Mouse (Mus musculus) brain, embryonic 18.5 days (tissue): ENCODE measurements around the gene Adam12.

Experiments used
- DNase-seq: peaks from one replicate; pipeline ENCODE4 v3.0.0-alpha.2; 2012; ENCODE audit warnings: low read depth, low spot score

Gene Adam12

GRCm38 (mm10) chr7:134150305-134150704 is 81.6 kb downstream of the Adam12 start:
- DNase-seq = no peak

DNA sequence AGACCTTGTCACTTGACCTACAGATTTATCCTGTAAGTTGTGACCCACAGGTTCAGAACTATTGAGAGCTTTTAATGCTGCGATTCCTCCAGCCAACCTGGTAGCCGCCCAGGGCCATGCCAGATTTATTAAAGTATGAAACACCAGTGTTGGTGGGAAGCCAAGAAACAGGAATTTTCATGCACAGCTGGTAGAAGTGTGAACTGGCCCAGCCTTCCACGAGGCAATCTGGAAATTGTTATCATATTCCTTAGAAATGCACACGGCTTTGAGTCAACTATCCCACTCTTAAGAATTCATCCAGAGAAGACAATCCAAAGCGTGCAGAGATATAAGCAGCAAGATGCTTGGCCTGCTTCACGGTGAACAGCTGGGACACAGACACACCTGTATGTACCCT is 82.6 kb downstream of the Adam12 start:
- DNase-seq = no peak

GRCm38 (mm10) chr7:134147561-134147960 is 84.4 kb downstream of the Adam12 start:
- DNase-seq = no peak

DNA sequence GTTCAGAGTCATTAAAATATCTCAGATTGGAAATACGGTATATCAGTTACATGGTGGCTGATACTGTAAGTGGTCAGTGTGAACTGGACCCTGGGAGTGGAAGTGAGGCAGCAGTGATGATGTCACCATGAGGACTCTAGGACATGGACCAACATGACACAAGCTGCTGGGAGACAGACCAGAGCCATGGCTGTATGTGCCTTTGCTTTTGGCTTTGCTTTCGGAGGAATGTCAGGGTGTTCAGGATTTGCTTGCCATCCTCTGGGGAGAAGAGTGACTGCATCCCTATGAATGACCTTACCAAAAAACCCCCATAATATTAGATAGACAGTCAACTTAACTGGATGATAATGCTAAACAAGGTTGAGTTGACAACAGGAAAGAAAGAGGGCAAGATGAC is 85.1 kb downstream of the Adam12 start:
- DNase-seq = no peak

DNA sequence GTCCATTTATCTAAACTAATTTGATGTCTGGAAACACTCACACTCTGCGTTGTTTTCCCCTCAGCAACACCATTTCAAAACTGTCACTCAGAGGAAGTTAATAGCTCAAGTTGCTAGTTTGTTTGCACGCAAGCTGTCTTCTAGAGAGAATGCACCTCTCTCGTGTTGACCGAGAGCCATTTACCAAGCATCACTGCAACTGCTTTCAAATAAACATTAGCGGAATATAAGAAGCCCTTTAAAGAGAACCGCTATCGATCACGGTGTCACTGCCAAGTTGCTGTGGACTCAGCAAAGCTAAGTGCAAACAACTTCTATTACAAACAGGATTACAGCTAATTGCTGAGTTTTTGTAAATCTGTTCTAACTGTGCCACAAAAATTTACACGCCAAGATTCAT is 87.8 kb downstream of the Adam12 start:
- DNase-seq = no peak

DNA sequence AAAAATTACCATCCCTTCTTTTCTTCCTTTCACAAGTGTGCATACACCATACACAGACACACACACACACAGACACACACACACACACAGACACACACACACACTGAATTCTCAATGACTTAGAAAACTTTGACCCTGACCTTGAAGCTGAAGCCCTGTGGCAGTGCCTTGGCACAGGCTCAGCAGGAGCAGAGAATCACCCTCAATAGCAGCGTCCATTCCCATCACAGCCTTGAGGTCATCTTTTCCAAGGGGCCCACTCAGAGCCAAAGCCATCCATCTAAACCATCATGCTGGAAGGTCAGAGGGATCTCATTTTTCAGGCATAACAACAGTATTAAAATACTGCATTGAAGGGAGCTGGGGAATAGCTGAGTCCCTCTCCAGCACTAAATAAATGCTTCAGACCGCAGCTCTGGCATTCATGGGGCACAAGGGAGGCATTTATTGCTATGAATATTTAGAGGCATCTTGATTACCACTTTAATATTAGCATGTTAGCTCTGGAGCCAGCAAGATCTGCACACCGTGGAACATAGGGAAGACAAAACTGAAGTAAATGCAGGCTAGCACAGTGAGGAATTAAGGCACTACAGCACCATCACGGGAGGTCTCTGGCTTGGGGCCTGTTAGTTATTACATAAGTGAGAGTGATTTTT is 92.5 kb downstream of the Adam12 start:
- no peak for DNase-seq

- no peak for DNase-seq
Measured at GRCm38 (mm10) chr7:134132323-134132722, 99.6 kb downstream of the Adam12 start.

DNA sequence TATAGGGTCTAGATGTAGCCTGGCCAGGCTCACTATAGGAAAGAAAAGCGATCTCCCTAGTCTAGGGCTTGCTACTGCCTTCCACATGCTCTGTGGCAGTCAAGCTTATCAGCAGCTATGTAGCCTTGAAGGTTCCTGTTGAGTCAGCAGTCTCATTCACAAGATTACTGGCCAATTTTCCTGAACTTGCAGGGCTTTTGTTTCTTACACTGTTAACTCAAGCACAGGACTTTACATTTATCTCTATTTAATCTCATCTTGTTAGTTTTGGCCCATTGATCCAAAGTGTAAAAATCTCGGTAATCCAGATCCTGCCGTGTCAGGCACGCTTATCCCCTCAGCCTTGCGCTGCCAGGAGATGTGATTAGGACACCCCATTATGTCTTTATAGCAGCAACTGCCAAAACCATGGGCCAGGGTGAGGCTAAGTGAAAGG is 103.8 kb downstream of the Adam12 start:
- DNase-seq = no peak

- peak; percentile 20 for DNase-seq
Measured at GRCm38 (mm10) chr7:134121397-134121796, 110.5 kb downstream of the Adam12 start.

GRCm38 (mm10) chr7:134115438-134115837 is 116.5 kb downstream of the Adam12 start:
- DNase-seq = no peak

- no peak for DNase-seq
Measured at GRCm38 (mm10) chr7:134114311-134115188, 117.4 kb downstream of the Adam12 start.

DNA sequence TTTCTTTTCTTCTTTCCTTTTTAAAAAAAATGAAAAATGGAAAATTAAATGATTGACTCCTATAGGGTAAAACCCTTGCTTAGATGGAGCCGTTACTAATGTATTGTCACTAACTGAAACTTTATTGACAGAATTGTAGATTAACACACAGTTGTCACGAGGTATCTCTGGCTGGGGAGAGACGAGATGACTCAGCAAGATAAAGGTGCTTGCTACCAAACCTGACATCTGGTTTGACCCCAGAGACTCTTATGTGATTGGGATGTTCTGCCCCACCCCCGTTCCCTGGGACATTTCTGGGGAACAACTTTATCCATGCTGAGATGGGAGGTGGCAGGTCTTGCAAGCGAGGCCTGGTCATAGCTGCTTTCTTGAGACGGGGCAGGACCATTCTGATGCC is 118.1 kb downstream of the Adam12 start:
- DNase-seq = no peak

GRCm38 (mm10) chr7:134110116-134110515 is 121.8 kb downstream of the Adam12 start:
- no peak for DNase-seq

DNA sequence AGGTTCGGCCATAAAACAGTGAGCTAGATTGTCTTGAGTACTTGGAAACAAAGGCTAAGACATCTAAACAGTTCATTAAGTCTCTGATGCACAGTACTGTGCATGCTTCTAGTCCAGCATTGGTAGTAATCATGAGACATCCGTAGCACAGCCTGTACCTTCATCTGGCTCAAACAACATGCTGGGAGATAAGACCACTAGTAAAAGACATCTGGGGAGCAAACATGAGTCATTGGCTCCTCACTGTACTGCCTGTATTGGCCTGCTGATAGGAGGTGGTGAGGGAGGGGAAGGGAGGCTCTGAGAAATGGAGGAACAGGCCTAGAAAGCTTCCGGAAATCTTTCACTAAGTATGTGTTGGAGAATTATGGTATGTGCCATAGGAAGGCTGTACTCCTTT is 124.1 kb downstream of the Adam12 start:
- no peak for DNase-seq

DNA sequence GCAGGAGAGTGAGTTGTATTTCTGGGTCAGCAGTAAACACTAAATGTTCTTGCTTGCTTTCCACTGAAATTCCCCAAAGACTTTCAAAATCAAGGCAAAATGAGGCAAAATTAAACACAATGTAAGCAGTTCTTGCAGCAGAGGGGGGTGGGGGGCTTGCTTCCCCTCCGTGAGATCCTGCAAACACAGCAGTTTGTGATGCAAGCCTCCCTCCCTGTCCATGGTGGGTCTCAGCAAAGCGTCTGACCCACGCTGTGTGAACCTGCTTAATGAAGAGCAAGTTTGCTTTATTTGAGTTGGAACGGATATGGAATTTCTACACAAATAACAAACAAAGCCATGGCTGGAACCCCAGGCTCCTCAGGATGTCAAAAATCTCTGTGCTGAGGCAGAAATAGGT is 132.9 kb downstream of the Adam12 start:
- no peak for DNase-seq

DNA sequence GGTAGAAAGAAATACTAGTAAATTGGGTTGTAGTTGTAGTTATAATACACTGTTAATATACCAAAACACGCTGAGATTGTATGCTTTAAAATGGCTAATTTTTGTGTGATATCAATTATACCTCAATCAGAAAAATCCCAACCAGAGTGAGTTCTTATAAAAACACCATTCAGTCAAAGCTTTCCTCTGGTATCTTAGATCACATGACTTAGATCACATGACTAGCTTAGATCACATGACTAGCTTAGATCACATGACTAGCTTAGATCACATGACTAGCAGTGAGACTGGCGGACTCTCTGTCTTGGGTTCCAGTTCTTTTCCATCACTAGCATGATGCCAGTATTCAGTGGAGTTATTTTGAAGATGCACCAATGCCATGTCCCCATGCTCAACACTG is 134.1 kb downstream of the Adam12 start:
- DNase-seq = no peak

DNA sequence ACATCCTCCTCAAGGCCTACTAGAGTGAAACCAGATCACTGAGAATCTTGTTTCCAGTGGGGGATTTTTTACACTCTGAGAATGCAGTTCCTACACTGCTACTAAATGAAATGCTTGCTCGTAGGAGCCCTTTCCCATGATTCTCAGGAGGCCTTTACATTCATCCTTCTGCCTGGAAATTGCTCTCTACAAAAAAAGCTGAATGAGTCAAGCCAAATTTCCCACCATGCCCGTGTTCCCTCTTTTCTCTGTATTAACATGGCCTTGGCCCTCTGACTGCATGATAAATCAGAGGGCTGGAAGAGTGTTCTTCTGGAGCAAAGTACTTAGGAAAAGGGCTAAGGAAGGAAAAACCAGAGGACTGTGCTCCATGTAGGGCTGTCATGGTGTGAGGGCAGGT is 138.1 kb downstream of the Adam12 start:
- no peak for DNase-seq

GRCm38 (mm10) chr7:134090764-134091163 is 141.2 kb downstream of the Adam12 start:
- DNase-seq = no peak

DNA sequence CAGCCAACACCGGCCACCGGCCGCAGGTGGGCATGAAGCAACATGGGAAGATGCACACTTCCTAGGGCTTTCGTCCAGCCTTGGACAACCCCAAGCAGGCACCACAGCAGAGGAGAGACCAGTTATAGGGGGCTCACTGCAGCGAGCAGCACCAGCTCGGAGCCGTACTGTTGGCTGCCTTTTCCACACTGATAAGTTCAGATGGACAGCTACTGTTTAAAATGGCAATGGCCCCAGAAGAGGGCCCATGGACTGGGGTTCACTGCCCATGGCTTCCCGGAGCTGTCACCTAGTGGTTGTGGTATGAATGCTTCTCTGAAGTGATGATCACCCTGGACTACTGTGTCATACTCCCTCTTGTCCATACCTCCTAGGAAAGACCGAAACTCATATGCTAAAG is 141.7 kb downstream of the Adam12 start:
- no peak for DNase-seq

- no peak for DNase-seq
Measured at GRCm38 (mm10) chr7:134088548-134089347, 143.2 kb downstream of the Adam12 start.

GRCm38 (mm10) chr7:134085396-134085795 is 146.6 kb downstream of the Adam12 start:
- no peak for DNase-seq

GRCm38 (mm10) chr7:134084926-134085325 is 147.0 kb downstream of the Adam12 start:
- DNase-seq = no peak
